Mouse (Mus musculus) mouse embryonic stem cell (cell line): ENCODE data around the gene Col23a1.
"Not testable (repeated sequence)": the region's sequence is repeated elsewhere in the genome, so short reads cannot be mapped to it uniquely, and the experiment has no call there.

Experiments used
- in situ Hi-C, 2 experiments: fragments of 300-500 bp; cut with MboI; formaldehyde crosslinking; loops; 1 replicate in 1 of 2; 3 replicates in 1 of 2; pipeline ENCODE4 v1.14.3; 2019 to 2020; ENCODE audit warnings: low sequenced_read_pairs in 2 of 2, low pct_unique_long_range_greater_than_20kb in 1 of 2, mixed read lengths in 1 of 2; ENCODE audit not compliant: unreplicated experiment in 1 of 2

The Col23a1 gene

GRCm38 (mm10) chr11:51358981-51359380 is 69.3 kb downstream of the Col23a1 start:
- in situ Hi-C loops = not testable (repeated sequence)

GRCm38 (mm10) chr11:51364353-51364752 is 74.6 kb downstream of the Col23a1 start:
- in situ Hi-C loops = no loop called here

- in situ Hi-C loops = no loop called here
These were observed 77.6 kb downstream of the Col23a1 start for GRCm38 (mm10) chr11:51367334-51367733.

GRCm38 (mm10) chr11:51370273-51370672 is 80.6 kb downstream of the Col23a1 start:
- in situ Hi-C loops = no loop called here

- in situ Hi-C loops = no loop called here
These were observed 81.6 kb downstream of the Col23a1 start for GRCm38 (mm10) chr11:51371321-51371720.

GRCm38 (mm10) chr11:51371926-51372325 is 82.2 kb downstream of the Col23a1 start:
- in situ Hi-C loops = no loop called here

- in situ Hi-C loops = no loop called here
These were observed 87.5 kb downstream of the Col23a1 start for GRCm38 (mm10) chr11:51377199-51377598.

- in situ Hi-C loops = no loop called here
These were observed 99.2 kb downstream of the Col23a1 start for GRCm38 (mm10) chr11:51388892-51389340.

GRCm38 (mm10) chr11:51389763-51390162 is 100.0 kb downstream of the Col23a1 start:
- in situ Hi-C loops = no loop called here

GRCm38 (mm10) chr11:51390521-51390920 is 100.8 kb downstream of the Col23a1 start:
- in situ Hi-C loops = no loop called here

GRCm38 (mm10) chr11:51391548-51391947 is 101.8 kb downstream of the Col23a1 start:
- in situ Hi-C loops = no loop called here

- in situ Hi-C loops = no loop called here
These were observed 104.7 kb downstream of the Col23a1 start for GRCm38 (mm10) chr11:51394301-51394865.

GRCm38 (mm10) chr11:51396451-51396850 is 106.7 kb downstream of the Col23a1 start:
- in situ Hi-C loops = no loop called here

- in situ Hi-C loops = no loop called here
These were observed 108.4 kb downstream of the Col23a1 start for GRCm38 (mm10) chr11:51398084-51398483.

- in situ Hi-C loops = no loop called here
These were observed 110.6 kb downstream of the Col23a1 start for GRCm38 (mm10) chr11:51400356-51400755.

- in situ Hi-C loops = no loop called here
These were observed 111.9 kb downstream of the Col23a1 start for GRCm38 (mm10) chr11:51401481-51402128.

GRCm38 (mm10) chr11:51403886-51404285 is 114.2 kb downstream of the Col23a1 start:
- in situ Hi-C loops = no loop called here

- in situ Hi-C loops = no loop called here
These were observed 115.2 kb downstream of the Col23a1 start for GRCm38 (mm10) chr11:51404865-51405440.

GRCm38 (mm10) chr11:51406531-51406930 is 116.8 kb downstream of the Col23a1 start:
- in situ Hi-C loops = no loop called here

GRCm38 (mm10) chr11:51407351-51407750 is 117.6 kb downstream of the Col23a1 start:
- in situ Hi-C loops = no loop called here
